Mouse (Mus musculus): ENCODE measurements around the gene Cables2.

Cables2 gene

GRCm38 (mm10) chr2:180225762-180226378 is 47.4 kb downstream of the Cables2 start, which contains the start of gene Lama5:
Gene Lama5, minus strand, starts transcription at chr2:180225859.
- peak; percentile 70 to 73 for DNase-seq (ENCODE audit: low spot score in 2 of 2)

GRCm38 (mm10) chr2:180225044-180225761 is 48.1 kb downstream of the Cables2 start:
- DNase-seq (ENCODE audit: low spot score in 2 of 2): no peak

- DNase-seq (ENCODE audit: low spot score in 2 of 2): no peak
Observed at GRCm38 (mm10) chr2:180224647-180225043, 48.7 kb downstream of the Cables2 start.

- no peak for DNase-seq (ENCODE audit: low spot score in 2 of 2)
Observed at GRCm38 (mm10) chr2:180222250-180222649, 51.0 kb downstream of the Cables2 start.

GRCm38 (mm10) chr2:180221051-180221450 is 52.2 kb downstream of the Cables2 start:
- DNase-seq (ENCODE audit: low spot score in 2 of 2): no peak

- DNase-seq (ENCODE audit: low spot score in 2 of 2): no peak
Observed at GRCm38 (mm10) chr2:180220165-180220564, 53.1 kb downstream of the Cables2 start.

GRCm38 (mm10) chr2:180219145-180219943 is 54.0 kb downstream of the Cables2 start:
- DNase-seq (ENCODE audit: low spot score in 2 of 2): no peak

GRCm38 (mm10) chr2:180218677-180219076 is 54.6 kb downstream of the Cables2 start:
- no peak for DNase-seq (ENCODE audit: low spot score in 2 of 2)

GRCm38 (mm10) chr2:180218241-180218640 is 55.1 kb downstream of the Cables2 start:
- DNase-seq (ENCODE audit: low spot score in 2 of 2): no peak

- no peak for DNase-seq (ENCODE audit: low spot score in 2 of 2)
Observed at GRCm38 (mm10) chr2:180217587-180217986, 55.7 kb downstream of the Cables2 start.

- no peak for DNase-seq (ENCODE audit: low spot score in 2 of 2)
Observed at GRCm38 (mm10) chr2:180216921-180217320, 56.4 kb downstream of the Cables2 start.

- DNase-seq (ENCODE audit: low spot score in 2 of 2): no peak
Observed at GRCm38 (mm10) chr2:180215951-180216350, 57.3 kb downstream of the Cables2 start.

GRCm38 (mm10) chr2:180215011-180215461 is 58.3 kb downstream of the Cables2 start:
- DNase-seq (ENCODE audit: low spot score in 2 of 2): no peak

GRCm38 (mm10) chr2:180214352-180214978 is 58.8 kb downstream of the Cables2 start:
- DNase-seq (ENCODE audit: low spot score in 2 of 2): no peak

GRCm38 (mm10) chr2:180212255-180212654 is 61.0 kb downstream of the Cables2 start:
- no peak for DNase-seq (ENCODE audit: low spot score in 2 of 2)

GRCm38 (mm10) chr2:180208976-180209375 is 64.3 kb downstream of the Cables2 start:
- DNase-seq (ENCODE audit: low spot score in 2 of 2): no peak

All from urinary bladder, adult 18-20 months (tissue).